Mouse (Mus musculus) stomach, postnatal 0 days (tissue): ENCODE data around the gene Ppp1r2.

ENCODE experiments used
- CTCF ChIP-seq: IDR thresholded peaks from 2 replicates; pipeline ENCODE4 v1.5.1; 2016; ENCODE audit warnings: antibody characterized with exemption, low read depth, mild to moderate bottlenecking, moderate library complexity
- EP300 ChIP-seq: optimal IDR thresholded peaks from 2 replicates; pipeline ENCODE3; 2016; ENCODE audit warnings: antibody characterized with exemption

DNA sequence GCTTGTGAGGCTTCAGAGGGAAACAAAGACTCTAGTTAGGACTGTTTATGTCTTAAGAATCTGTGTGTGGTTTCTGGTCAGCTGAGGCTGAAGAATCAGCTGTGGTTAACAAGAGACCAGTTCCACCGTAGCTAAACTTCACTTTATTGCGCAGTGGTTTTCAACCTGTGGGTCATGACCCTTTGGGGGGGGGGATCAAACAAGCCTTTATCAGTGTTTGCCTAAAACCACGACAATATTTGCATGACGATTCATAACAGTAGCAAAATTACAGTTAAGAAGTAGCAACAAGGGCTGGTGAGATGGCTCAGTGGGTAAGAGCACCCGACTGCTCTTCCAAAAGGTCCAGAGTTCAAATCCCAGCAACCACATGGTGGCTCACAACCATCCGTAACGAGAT lies 69.4 kb downstream of the Ppp1r2 start:
- no peak for TF ChIP-seq CTCF
- TF ChIP-seq EP300: no peak
